Mouse (Mus musculus): Measurements from ENCODE around the gene Lpar4. TPM values are rescaled to one million over a fixed set of nuclear protein-coding genes. Genes with fewer than 3 reads are reported as not detected.

Gene Lpar4
- polyA plus RNA-seq (2021): not detected

- ATAC-seq (no peak), DNase-seq (ENCODE audit: low read depth, low spot score) (no peak)
- in situ Hi-C loops (cut with MboI; ENCODE audit: low pct_unique_long_range_greater_than_20kb): no loop called here
- H3K27me3 ChIP-seq: peaks cover 55% of the 10 kb centered on the region
- TF ChIP-seq CTCF (IDR thresholded peaks at IDR 0.05): no peak
- CTCF ChIA-PET: no interaction called here
- POLR2A ChIA-PET: interaction anchor here (0.7 kb wide), 1 partner anchor 46 kb away, joined by 3 read pairs; no protein-coding TSS in a partner anchor
Observed at GRCm38 (mm10) chrX:106920175-106920827, at the start of gene Lpar4. Gene Lpar4 (plus strand): TSS chrX:106920625.

DNA sequence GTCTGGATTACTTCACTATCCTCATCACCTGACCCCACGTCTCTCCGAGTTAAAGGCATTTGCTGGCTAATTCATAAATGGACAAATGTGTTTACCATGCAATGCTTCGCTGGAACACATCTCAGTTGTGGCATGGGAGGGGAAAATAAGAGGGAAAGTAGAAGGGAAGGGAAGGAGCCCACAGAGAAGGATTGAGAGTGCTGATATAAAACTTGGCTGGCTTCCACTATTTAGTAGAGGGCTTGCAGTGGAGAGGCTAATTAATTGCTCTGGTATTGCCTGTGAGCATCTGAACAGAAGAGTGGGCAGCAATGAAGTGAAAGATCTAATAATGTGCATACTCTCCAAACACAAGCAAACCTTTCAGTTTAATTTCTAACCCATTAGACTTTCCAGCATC, 49.0 kb upstream of the Lpar4 start:
- no peak for TF ChIP-seq CTCF (IDR thresholded peaks at IDR 0.05)
- ChIA-PET CTCF (no interaction called here), POLR2A (no interaction called here)
- ATAC-seq (no peak), DNase-seq (ENCODE audit: low read depth, low spot score) (no peak)
- in situ Hi-C loops (cut with MboI; ENCODE audit: low pct_unique_long_range_greater_than_20kb): no loop called here
- peaks cover 80% of the 10 kb centered on the region for H3K27me3 ChIP-seq

GRCm38 (mm10) chrX:106871894-106872293, 48.5 kb upstream of the Lpar4 start:
- no peak for DNase-seq (ENCODE audit: low read depth, low spot score)
- POLR2A ChIA-PET: interaction anchor here (0.6 kb wide), 1 partner anchor 413 kb away, joined by 3 read pairs; no protein-coding TSS in a partner anchor
- CTCF ChIA-PET: no interaction called here
- ATAC-seq: no peak
- no peak for TF ChIP-seq CTCF (IDR thresholded peaks at IDR 0.05)
- peaks cover 76% of the 10 kb centered on the region for H3K27me3 ChIP-seq
- in situ Hi-C loops (cut with MboI; ENCODE audit: low pct_unique_long_range_greater_than_20kb): no loop called here

- DNase-seq (ENCODE audit: low read depth, low spot score) (no peak), ATAC-seq (no peak)
- peaks cover 75% of the 10 kb centered on the region for H3K27me3 ChIP-seq
- ChIA-PET CTCF (no interaction called here), POLR2A (interaction anchor here (0.6 kb wide), 1 partner anchor 413 kb away, joined by 3 read pairs; no protein-coding TSS in a partner anchor)
- no peak for TF ChIP-seq CTCF (IDR thresholded peaks at IDR 0.05)
- in situ Hi-C loops (cut with MboI; ENCODE audit: low pct_unique_long_range_greater_than_20kb): no loop called here
Observed at GRCm38 (mm10) chrX:106872315-106872714, 48.1 kb upstream of the Lpar4 start.

DNA sequence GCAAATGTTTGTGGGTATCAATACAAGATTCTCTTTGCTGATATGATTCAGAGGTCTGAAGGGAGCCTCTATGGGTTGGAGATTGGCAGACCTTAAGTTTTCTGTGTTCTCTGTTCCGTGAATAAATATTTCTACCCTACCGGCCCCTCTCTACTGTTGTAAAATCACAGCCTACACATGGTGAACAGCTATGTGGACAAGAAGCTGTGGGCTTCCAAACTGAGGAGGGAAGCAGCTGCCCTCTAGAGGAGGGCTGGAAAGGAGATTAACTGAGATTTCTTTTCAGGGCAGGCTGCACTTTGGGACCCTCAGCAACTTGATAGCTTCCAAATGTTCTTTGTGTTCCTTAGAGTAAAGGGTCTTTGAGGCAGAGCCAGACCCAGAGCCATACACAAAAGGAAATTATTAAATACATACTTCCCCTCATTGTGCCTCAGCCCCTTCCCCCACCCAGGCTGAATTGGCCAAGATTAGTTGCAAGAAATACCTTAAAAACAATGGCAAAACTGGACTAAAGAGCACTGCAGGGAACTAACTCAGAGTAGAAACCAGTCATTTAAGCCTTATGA, 22.6 kb upstream of the Lpar4 start:
- in situ Hi-C loops (cut with MboI; ENCODE audit: low pct_unique_long_range_greater_than_20kb): no loop called here
- no peak for DNase-seq (ENCODE audit: low read depth, low spot score)
- TF ChIP-seq CTCF (IDR thresholded peaks at IDR 0.05): no peak
- ChIA-PET POLR2A (no interaction called here), CTCF (no interaction called here)
- no peak for ATAC-seq
- peaks cover 50% of the 10 kb centered on the region for H3K27me3 ChIP-seq

DNA sequence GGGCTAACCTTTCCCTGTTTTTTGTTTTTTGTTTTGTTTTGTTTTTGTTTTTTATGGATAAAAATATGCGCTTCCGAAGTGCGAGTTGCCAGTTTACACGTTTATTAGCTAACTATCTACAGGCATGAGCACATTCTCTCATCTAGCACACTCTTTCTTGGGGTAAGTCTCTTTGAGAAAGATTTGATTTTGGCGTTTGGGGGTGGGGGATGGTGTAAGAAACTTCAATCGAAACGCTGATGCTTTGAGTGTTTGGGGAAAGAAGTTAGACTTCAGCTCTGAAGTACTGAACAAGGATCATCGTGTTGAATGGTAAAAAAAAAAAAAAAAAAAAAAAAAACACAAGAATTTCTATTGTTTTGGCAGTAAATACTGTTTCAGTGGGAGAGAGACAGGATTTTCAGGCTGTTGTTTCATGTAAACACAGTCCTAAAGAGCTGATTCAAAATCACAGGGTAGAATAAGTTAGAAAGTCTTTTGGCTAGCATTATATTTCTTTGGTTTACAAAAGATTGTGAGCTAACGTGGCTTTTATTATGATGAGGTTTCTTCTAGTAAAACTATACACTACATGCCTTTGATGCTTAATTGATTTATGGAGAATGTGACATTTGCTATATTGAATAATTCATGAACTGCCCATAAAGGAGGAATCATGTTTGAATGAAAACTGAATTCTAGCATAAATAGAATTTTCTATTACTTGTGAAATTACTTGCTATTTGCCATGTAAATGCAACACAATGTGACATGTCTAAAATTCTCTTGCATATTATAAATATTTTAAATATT, 599 bp downstream of the Lpar4 start:
- ChIA-PET POLR2A (no interaction called here), CTCF (no interaction called here)
- peaks cover 59% of the 10 kb centered on the region for H3K27me3 ChIP-seq
- ATAC-seq (no peak), DNase-seq (ENCODE audit: low read depth, low spot score) (no peak)
- in situ Hi-C loops (cut with MboI; ENCODE audit: low pct_unique_long_range_greater_than_20kb): no loop called here
- no peak for TF ChIP-seq CTCF (IDR thresholded peaks at IDR 0.05)

GRCm38 (mm10) chrX:106924572-106924971, 4.1 kb downstream of the Lpar4 start:
- no peak for TF ChIP-seq CTCF (IDR thresholded peaks at IDR 0.05)
- DNase-seq (ENCODE audit: low read depth, low spot score): no peak
- in situ Hi-C loops (cut with MboI; ENCODE audit: low pct_unique_long_range_greater_than_20kb): no loop called here
- ChIA-PET POLR2A (no interaction called here), CTCF (no interaction called here)
- H3K27me3 ChIP-seq: peaks cover 68% of the 10 kb centered on the region
- ATAC-seq: no peak

GRCm38 (mm10) chrX:106939326-106939725, 18.9 kb downstream of the Lpar4 start:
- ChIA-PET CTCF (no interaction called here), POLR2A (no interaction called here)
- peaks cover 31% of the 10 kb centered on the region for H3K27me3 ChIP-seq
- ATAC-seq: no peak
- in situ Hi-C loops (cut with MboI; ENCODE audit: low pct_unique_long_range_greater_than_20kb): no loop called here
- no peak for DNase-seq (ENCODE audit: low read depth, low spot score)
- no peak for TF ChIP-seq CTCF (IDR thresholded peaks at IDR 0.05)

DNA sequence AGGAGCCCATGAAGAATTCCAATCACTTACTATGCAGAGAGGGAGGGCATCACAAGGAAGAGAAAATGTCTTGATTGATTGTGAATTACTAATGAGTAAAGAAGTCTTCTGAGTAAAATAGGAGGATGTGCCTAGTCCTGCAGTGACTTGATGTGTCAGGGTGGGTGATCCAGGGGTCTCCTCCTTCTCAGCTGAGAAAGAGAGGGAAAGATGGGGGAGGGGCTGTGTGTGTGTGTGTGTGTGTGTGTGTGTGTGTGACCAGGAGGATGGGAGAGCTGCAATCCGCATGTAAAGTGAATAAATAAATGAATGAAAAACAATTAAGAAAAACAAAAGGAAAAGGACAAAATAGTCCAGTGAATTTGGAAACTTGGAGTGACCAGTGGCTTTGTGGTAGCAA, 30.1 kb downstream of the Lpar4 start:
- H3K27me3 ChIP-seq: peaks cover 51% of the 10 kb centered on the region
- DNase-seq (ENCODE audit: low read depth, low spot score): no peak
- no peak for ATAC-seq
- TF ChIP-seq CTCF (IDR thresholded peaks at IDR 0.05): no peak
- POLR2A ChIA-PET: no interaction called here
- in situ Hi-C loops (cut with MboI; ENCODE audit: low pct_unique_long_range_greater_than_20kb): no loop called here
- CTCF ChIA-PET: no interaction called here

DNA sequence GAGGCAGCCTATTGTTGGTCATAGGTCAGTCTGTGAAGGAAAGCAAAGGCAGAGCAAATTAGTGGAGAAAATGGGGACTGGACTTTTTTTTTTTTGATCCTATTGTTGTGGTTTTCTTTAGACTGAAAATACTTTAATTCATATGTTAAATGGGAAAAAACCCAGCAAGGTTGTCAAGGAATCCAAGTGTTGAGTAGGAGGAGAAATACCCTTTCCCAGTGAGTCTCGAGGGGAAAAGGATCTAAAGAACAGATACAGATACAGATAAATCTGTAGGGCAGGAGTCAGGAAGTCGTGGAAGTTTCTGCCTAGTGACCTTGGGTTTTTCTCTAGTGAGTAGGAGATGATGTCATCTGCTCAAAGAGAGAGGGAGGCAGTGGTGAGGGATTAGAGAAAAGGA, 30.6 kb downstream of the Lpar4 start:
- ATAC-seq (no peak), DNase-seq (ENCODE audit: low read depth, low spot score) (no peak)
- ChIA-PET CTCF (no interaction called here), POLR2A (no interaction called here)
- in situ Hi-C loops (cut with MboI; ENCODE audit: low pct_unique_long_range_greater_than_20kb): no loop called here
- TF ChIP-seq CTCF (IDR thresholded peaks at IDR 0.05): no peak
- H3K27me3 ChIP-seq: peaks cover 51% of the 10 kb centered on the region

GRCm38 (mm10) chrX:106953840-106954239, 33.4 kb downstream of the Lpar4 start:
- ChIA-PET POLR2A (no interaction called here), CTCF (interaction anchor here (1.4 kb wide), 1 partner anchor 16 kb away, joined by 3 read pairs; no protein-coding TSS in a partner anchor)
- DNase-seq (ENCODE audit: low read depth, low spot score): no peak
- no peak for TF ChIP-seq CTCF (IDR thresholded peaks at IDR 0.05)
- no peak for ATAC-seq
- H3K27me3 ChIP-seq: peaks cover 60% of the 10 kb centered on the region
- in situ Hi-C loops (cut with MboI; ENCODE audit: low pct_unique_long_range_greater_than_20kb): no loop called here
